Mouse (Mus musculus) forebrain, embryonic 10.5 days (tissue): ENCODE data around the gene Mmp11. TPM values are rescaled to one million over a fixed set of nuclear protein-coding genes. Genes with fewer than 3 reads are reported as not detected.

Experiments
- DNase-seq: peaks from one replicate; pipeline ENCODE4 v3.0.0-alpha.2; 2017; ENCODE audit warnings: low spot score; ENCODE audit errors: extremely low spot score
- H3K27ac ChIP-seq: fragments of 300-500 bp; sonication (generic); 2 replicates; pipeline ENCODE4 v1.5.1; 2016; ENCODE audit warnings: mild to moderate bottlenecking
- H3K27me3 ChIP-seq: fragments of 300-500 bp; sonication (generic); 2 replicates; pipeline ENCODE4 v1.6.1; 2016; ENCODE audit warnings: mild to moderate bottlenecking; ENCODE audit not compliant: poor library complexity, severe bottlenecking
- H3K36me3 ChIP-seq: fragments of 300-500 bp; sonication (generic); replicated peaks from 2 replicates; pipeline ENCODE4 v1.6.1; 2016; ENCODE audit warnings: mild to moderate bottlenecking, moderate library complexity
- H3K4me1 ChIP-seq: fragments of 300-500 bp; sonication (generic); 2 replicates; pipeline ENCODE4 v1.6.1; 2016
- H3K4me3 ChIP-seq: fragments of 300-500 bp; sonication (generic); 2 replicates; pipeline ENCODE4 v1.5.1; 2016; ENCODE audit warnings: mild to moderate bottlenecking, moderate library complexity
- H3K9me3 ChIP-seq: fragments of 300-500 bp; sonication (generic); 2 replicates; pipeline ENCODE4 v1.6.1; 2016; ENCODE audit warnings: mild to moderate bottlenecking, moderate library complexity
- WGBS: fragments of 180-500 bp; shearing (Covaris S2); methylation state at CpG from one replicate; pipeline ENCODE4 v1.1.7; 2016; 5-methylcytosine and 5-hydroxymethylcytosine counted together
- polyA plus RNA-seq: library from polyadenylated mRNA; unstranded; fragments of >200 nt; fragmentation: Nextera tagmentation; extraction: Ambion mirVana; gene quantifications from 2 replicates; pipeline ENCODE4 v1.2.1, GENCODE M21; 2016

The Mmp11 gene
- polyA plus RNA-seq, 1 experiment from 2014 or later = 24.6 TPM

- Histone ChIP-seq H3K4me1 (peaks cover 32% of the 10 kb centered on the region), H3K36me3 (no peaks in the 10 kb centered on the region), H3K9me3 (no peaks in the 10 kb centered on the region), H3K27ac (peak overlapping the region; percentile 71), H3K27me3 (no peaks in the 10 kb centered on the region; the same call in none of the 2 replicates), H3K4me3 (peak overlapping the region; percentile 33)
- WGBS = 3% methylated on average over 15 of the region's 15 CpGs
- no peak for DNase-seq
Observed at GRCm38 (mm10) chr10:75882433-75883231, 53.7 kb downstream of the Mmp11 start.

GRCm38 (mm10) chr10:75881578-75882432 is 54.5 kb downstream of the Mmp11 start:
- H3K27me3 ChIP-seq = no peaks in the 10 kb centered on the region; the same call in none of the 2 replicates
- H3K9me3 ChIP-seq = no peaks in the 10 kb centered on the region
- DNase-seq = no peak
- H3K4me1 ChIP-seq = peaks cover 30% of the 10 kb centered on the region
- H3K27ac ChIP-seq = peak overlapping the region; percentile 71
- WGBS = 13% methylated on average over 20 of the region's 20 CpGs
- H3K4me3 ChIP-seq = peak overlapping the region; percentile 33
- H3K36me3 ChIP-seq = no peaks in the 10 kb centered on the region

DNA sequence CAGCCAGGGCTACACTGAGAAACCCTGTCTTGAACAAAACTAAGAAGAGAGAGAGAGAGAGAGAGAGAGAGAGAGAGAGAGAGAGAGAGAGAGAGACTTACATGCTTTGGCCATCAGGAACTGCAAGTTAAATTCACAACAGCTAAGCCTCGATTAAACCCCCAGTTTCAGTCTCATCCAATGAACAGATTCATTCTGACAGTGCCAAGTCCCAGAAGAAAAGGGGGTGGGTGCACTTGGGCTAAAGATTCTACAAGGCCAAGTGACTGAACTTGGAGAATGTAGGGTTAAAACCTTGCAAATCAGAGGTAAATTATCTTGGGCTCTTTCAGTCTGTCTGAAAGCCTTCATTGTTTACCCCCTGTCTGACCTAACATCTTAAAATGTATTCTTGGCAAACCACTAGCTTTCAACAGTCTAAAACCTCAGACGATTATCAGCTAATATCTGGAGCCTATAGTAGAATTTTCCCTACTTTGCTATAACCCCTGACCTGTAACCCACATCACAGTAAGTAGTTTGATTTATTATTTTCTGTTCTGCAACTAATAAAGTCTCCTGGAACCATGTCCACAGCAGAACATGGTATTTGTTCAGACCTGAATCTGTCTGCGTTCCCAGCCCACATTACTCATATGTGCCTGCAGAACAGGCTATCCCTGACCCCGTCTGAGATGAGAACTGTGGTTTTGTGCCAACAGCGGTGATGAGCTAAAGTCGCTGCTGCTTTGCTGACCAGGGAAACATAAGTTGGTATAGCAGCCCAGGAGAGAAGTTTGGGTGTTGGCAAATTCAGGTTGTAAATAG is 55.3 kb downstream of the Mmp11 start:
- Histone ChIP-seq H3K27ac (0 out of 2 replicates have a peak overlapping the region, but pooled peaks have one; percentile 71), H3K4me3 (no peak overlapping the region), H3K27me3 (no peaks in the 10 kb centered on the region; the same call in none of the 2 replicates), H3K9me3 (no peaks in the 10 kb centered on the region), H3K4me1 (peaks cover 28% of the 10 kb centered on the region), H3K36me3 (no peaks in the 10 kb centered on the region)
- WGBS = 72% methylated on average over 6 of the region's 6 CpGs
- DNase-seq = no peak

- no peaks in the 10 kb centered on the region for H3K9me3 ChIP-seq
- H3K4me1 ChIP-seq = peaks cover 28% of the 10 kb centered on the region
- no peaks in the 10 kb centered on the region; the same call in none of the 2 replicates for H3K27me3 ChIP-seq
- WGBS = 91% methylated on average over 10 of the region's 10 CpGs
- no peak for DNase-seq
- H3K27ac ChIP-seq = no peak overlapping the region
- H3K36me3 ChIP-seq = no peaks in the 10 kb centered on the region
- no peak overlapping the region for H3K4me3 ChIP-seq
Observed at GRCm38 (mm10) chr10:75880351-75880750, 55.9 kb downstream of the Mmp11 start.

DNA sequence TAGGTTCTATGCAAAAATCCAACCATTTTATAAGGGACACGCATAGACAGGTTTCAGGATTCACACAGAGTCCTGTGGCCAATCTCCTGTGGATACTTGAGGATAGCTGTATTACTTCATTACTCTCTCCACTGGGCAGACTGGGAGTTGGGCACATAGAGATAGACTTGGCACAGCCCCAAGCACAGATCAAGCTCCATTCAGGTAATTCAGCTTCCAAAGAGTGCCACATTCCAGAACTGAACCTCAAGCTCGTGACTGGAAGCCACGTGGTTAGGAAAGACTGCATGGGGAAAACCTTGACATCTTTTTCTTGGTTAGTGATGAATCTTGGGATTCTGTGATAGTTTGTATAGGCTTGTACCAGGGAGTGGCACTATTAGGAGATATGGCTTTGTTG is 57.5 kb downstream of the Mmp11 start:
- H3K36me3 ChIP-seq = no peaks in the 10 kb centered on the region
- H3K27ac ChIP-seq = no peak overlapping the region
- H3K9me3 ChIP-seq = no peaks in the 10 kb centered on the region
- WGBS = 92% methylated on average over 3 of the region's 3 CpGs
- peaks cover 35% of the 10 kb centered on the region for H3K4me1 ChIP-seq
- H3K27me3 ChIP-seq = no peaks in the 10 kb centered on the region; the same call in none of the 2 replicates
- no peak overlapping the region for H3K4me3 ChIP-seq
- DNase-seq = no peak

- peaks cover 26% of the 10 kb centered on the region for H3K4me1 ChIP-seq
- 15% methylated on average over 10 of the region's 10 CpGs for WGBS
- no peaks in the 10 kb centered on the region for H3K9me3 ChIP-seq
- H3K36me3 ChIP-seq = no peaks in the 10 kb centered on the region
- peak overlapping the region; percentile 90 for H3K27ac ChIP-seq
- no peaks in the 10 kb centered on the region for H3K27me3 ChIP-seq
- DNase-seq = peak; percentile 50
- H3K4me3 ChIP-seq = peak overlapping the region; percentile 52
Observed at GRCm38 (mm10) chr10:75873543-75874170, 62.6 kb downstream of the Mmp11 start.

Other genes starting within 250 kb of the Mmp11 start
- gene Cabin1, start 172.2 kb downstream of the Mmp11 start, polyA plus RNA-seq = 34.6 and 36.6 TPM in 2 replicates
- 95.4 and 99.6 TPM in 2 replicates for gene Ddt, start 163.1 kb downstream of the Mmp11 start, polyA plus RNA-seq
- not detected in 2 replicates for gene Gm20441, start 155.5 kb downstream of the Mmp11 start, polyA plus RNA-seq
- gene Gstt3, start 155.1 kb downstream of the Mmp11 start, polyA plus RNA-seq = 1.1 and 1.9 TPM in 2 replicates
- 3.8 and 4.4 TPM in 2 replicates for gene Gstt1, start 137.9 kb downstream of the Mmp11 start, polyA plus RNA-seq
- gene Gstt4, start 114.0 kb downstream of the Mmp11 start, polyA plus RNA-seq = not detected in 2 replicates
- 7.3 and 8.3 TPM in 2 replicates for gene Gstt2, start 99.1 kb downstream of the Mmp11 start, polyA plus RNA-seq
- 3,631 and 3,763 TPM in 2 replicates for gene Mif, start 76.3 kb downstream of the Mmp11 start, polyA plus RNA-seq
- gene Derl3, start 43.1 kb downstream of the Mmp11 start, polyA plus RNA-seq = 1.8 and 2.4 TPM in 2 replicates
- gene Smarcb1, start 14.9 kb downstream of the Mmp11 start, polyA plus RNA-seq = 275 and 283 TPM in 2 replicates
- 8.8 and 10.7 TPM in 2 replicates for gene Chchd10, start 3.4 kb downstream of the Mmp11 start, polyA plus RNA-seq
- 0.26 TPM in 1 of 2 replicates, not detected in the other for gene Gm867, start 4.2 kb upstream of the Mmp11 start, polyA plus RNA-seq
- gene Vpreb3, start 6.6 kb upstream of the Mmp11 start, polyA plus RNA-seq = 0.48 and 0.63 TPM in 2 replicates
- gene Gm5134, start 18.0 kb upstream of the Mmp11 start, polyA plus RNA-seq = 0.12 and 0.19 TPM in 2 replicates
- 35.5 and 38.1 TPM in 2 replicates for gene Zfp280b, start 96.2 kb upstream of the Mmp11 start, polyA plus RNA-seq
- gene Slc5a4b, start 174.5 kb upstream of the Mmp11 start, polyA plus RNA-seq = not detected in 2 replicates
- gene Slc5a4a, start 211.0 kb upstream of the Mmp11 start, polyA plus RNA-seq = not detected in 2 replicates